Mouse (Mus musculus) kidney, postnatal 4 days (tissue): Measurements from ENCODE around the gene Sept9.

Experiments
- DNase-seq, 2 experiments: peaks; one replicate each; pipeline ENCODE4 v3.0.0; 2021; ENCODE audit warnings: mixed read lengths in 2 of 2

The Sept9 gene

GRCm38 (mm10) chr11:117387241-117387640, 187.8 kb downstream of the Sept9 start:
- peak; percentile 50 to 67 for DNase-seq

- peak; percentile 68 to 80 for DNase-seq
Measured at GRCm38 (mm10) chr11:117390001-117390402, 190.5 kb downstream of the Sept9 start.

- DNase-seq, result no peak
Measured at GRCm38 (mm10) chr11:117390774-117391534, 191.5 kb downstream of the Sept9 start.

- DNase-seq, result peak; percentile 59 to 62
Measured at GRCm38 (mm10) chr11:117392251-117392650, 192.8 kb downstream of the Sept9 start.

- DNase-seq, result no peak
Measured at GRCm38 (mm10) chr11:117393715-117394114, 194.3 kb downstream of the Sept9 start.

GRCm38 (mm10) chr11:117394230-117395137, 195.0 kb downstream of the Sept9 start:
- peak; percentile 65 to 75 for DNase-seq

GRCm38 (mm10) chr11:117395228-117395627, 195.8 kb downstream of the Sept9 start:
- DNase-seq, result no peak

GRCm38 (mm10) chr11:117396929-117397328, 197.5 kb downstream of the Sept9 start:
- DNase-seq, result peak; percentile 50 to 63

- DNase-seq, result peak in 1 of 2 experiments; percentile 51
Measured at GRCm38 (mm10) chr11:117397755-117398154, 198.3 kb downstream of the Sept9 start.

GRCm38 (mm10) chr11:117398191-117398590, 198.7 kb downstream of the Sept9 start:
- no peak for DNase-seq

- no peak for DNase-seq
Measured at GRCm38 (mm10) chr11:117401583-117402367, 202.3 kb downstream of the Sept9 start.

- DNase-seq, result no peak
Measured at GRCm38 (mm10) chr11:117402550-117402949, 203.1 kb downstream of the Sept9 start.

GRCm38 (mm10) chr11:117403073-117403472, 203.6 kb downstream of the Sept9 start:
- no peak for DNase-seq

- no peak for DNase-seq
Measured at GRCm38 (mm10) chr11:117403781-117404180, 204.3 kb downstream of the Sept9 start.

GRCm38 (mm10) chr11:117406711-117407110, 207.2 kb downstream of the Sept9 start:
- DNase-seq, result no peak

GRCm38 (mm10) chr11:117407196-117407595, 207.7 kb downstream of the Sept9 start:
- DNase-seq, result no peak

GRCm38 (mm10) chr11:117407651-117408441, 208.4 kb downstream of the Sept9 start:
- peak; percentile 59 to 74 for DNase-seq

GRCm38 (mm10) chr11:117408442-117409031, 209.1 kb downstream of the Sept9 start:
- peak; percentile 52 to 74 for DNase-seq

- DNase-seq, result no peak
Measured at GRCm38 (mm10) chr11:117409331-117409730, 209.9 kb downstream of the Sept9 start.

- DNase-seq, result peak in 1 of 2 experiments; percentile 40
Measured at GRCm38 (mm10) chr11:117410059-117410458, 210.6 kb downstream of the Sept9 start.

- DNase-seq, result no peak
Measured at GRCm38 (mm10) chr11:117411663-117412062, 212.2 kb downstream of the Sept9 start.
